Comparison of ENCODE assay signal across 8 mouse cellular contexts in the genomic region with DNA sequence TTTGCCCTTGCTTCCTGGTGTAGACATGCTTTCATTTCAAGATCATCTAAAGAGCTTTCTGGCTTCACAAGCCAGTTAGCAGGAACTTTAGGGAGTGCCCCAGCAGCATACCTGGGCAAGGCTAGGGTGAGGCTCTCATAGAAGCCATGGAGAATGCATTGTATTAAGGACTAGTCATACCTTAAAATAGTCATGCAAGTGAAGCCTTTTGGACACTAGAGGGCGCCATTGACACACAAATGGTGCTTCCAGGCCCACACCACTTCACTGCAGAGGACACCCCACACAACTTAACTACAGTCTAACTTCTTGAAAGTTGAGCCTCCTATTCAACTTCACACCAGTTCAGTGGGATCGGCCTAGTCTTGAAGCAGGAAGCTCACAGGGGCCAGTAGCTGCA. TPM values are rescaled to one million over a fixed set of nuclear protein-coding genes. Genes with fewer than 3 reads are reported as not detected.
DNase-seq lines count a peak whose midpoint lies in the region; ATAC-seq and TF ChIP-seq lines count a peak whose summit lies in the region.

No protein-coding gene starts in this region.

- no peaks in the 10 kb centered on the region for H3K9me3 ChIP-seq in intestine, postnatal 0 days (ENCODE audit: control insufficient read depth)
- no peaks in the 10 kb centered on the region for H3K9me3 ChIP-seq in midbrain, embryonic 12.5 days

- 4% methylated on average over 2 of the region's 2 CpGs for WGBS in intestine, postnatal 0 days
- 10% methylated on average over 2 of the region's 2 CpGs for WGBS in midbrain, embryonic 12.5 days

- no peak overlapping the region for H3K4me3 ChIP-seq in intestine, postnatal 0 days (ENCODE audit: low read depth, low read length)
- H3K4me3 ChIP-seq in midbrain, embryonic 12.5 days, result no peak overlapping the region

- DNase-seq in ovary, postnatal 10 days (ENCODE audit: low spot score), result peak; percentile 60
- DNase-seq in ovary, adult 18-20 months (ENCODE audit: low spot score), result no peak
- peak; percentile 80 for DNase-seq in embryo, embryonic 9.5 days (ENCODE audit: extremely low spot score)
- peak; percentile 55 to 79 for DNase-seq in left cerebral cortex, postnatal 36 days (ENCODE audit: low spot score in 2 of 2)
- DNase-seq in spleen, adult 18-20 months, result peak; percentile 37 to 71

- ATAC-seq in granulocyte monocyte progenitor cell, adult 5-6 weeks (replicated peaks; ENCODE audit: poor library complexity, severe bottlenecking), result peak; percentile 31
- ATAC-seq in intestine, postnatal 0 days, result peak; percentile 82
- peak; percentile 58 for ATAC-seq in midbrain, embryonic 12.5 days (ENCODE audit: low FRiP score, low read depth)

- H3K9ac ChIP-seq in intestine, postnatal 0 days (ENCODE audit: low read depth, low read length), result no peak overlapping the region
- no peak overlapping the region for H3K9ac ChIP-seq in midbrain, embryonic 12.5 days (replicated peaks)

- no peak overlapping the region for H3K4me2 ChIP-seq in intestine, postnatal 0 days (replicated peaks; ENCODE audit: low read depth)
- H3K4me2 ChIP-seq in midbrain, embryonic 12.5 days (replicated peaks), result no peak overlapping the region

- no peak overlapping the region for H3K27ac ChIP-seq in intestine, postnatal 0 days (ENCODE audit: low read depth, low read length)
- H3K27ac ChIP-seq in midbrain, embryonic 12.5 days (replicated peaks), result no peak overlapping the region

- H3K27me3 ChIP-seq in intestine, postnatal 0 days (replicated peaks; ENCODE audit: control insufficient read depth, insufficient read depth, low read length), result no peaks in the 10 kb centered on the region
- peaks cover 2% of the 10 kb centered on the region; the same call in 1 of the 2 replicates for H3K27me3 ChIP-seq in midbrain, embryonic 12.5 days

- no peaks in the 10 kb centered on the region for H3K4me1 ChIP-seq in intestine, postnatal 0 days (replicated peaks; ENCODE audit: control insufficient read depth, insufficient read depth, low read length)
- H3K4me1 ChIP-seq in midbrain, embryonic 12.5 days, result peaks cover 6% of the 10 kb centered on the region; the same call in 1 of the 2 replicates

- TF ChIP-seq CTCF in intestine, postnatal 0 days (IDR thresholded peaks at IDR 0.05; ENCODE audit: low read depth), result peak; percentile 93

- H3K36me3 ChIP-seq in intestine, postnatal 0 days (ENCODE audit: control insufficient read depth, insufficient read depth), result no peaks in the 10 kb centered on the region
- H3K36me3 ChIP-seq in midbrain, embryonic 12.5 days, result no peaks in the 10 kb centered on the region

- intact Hi-C loops in left cerebral cortex, postnatal 36 days (cut with DNase I), result loop anchor here (1.0 to 5.0 kb wide), 4 partner anchors 46 to 152 kb away; no protein-coding TSS in a partner anchor

RNA-seq across cellular contexts. Expression of gene Lta4h, which starts 27.5 kb away (rescaled TPM):
- total RNA-seq in granulocyte monocyte progenitor cell, adult 5-6 weeks (2014; fragmentation: Nextera tagmentation), result 753 and 1,014 TPM in 2 replicates
- total RNA-seq in granulocyte monocyte progenitor cell, adult 5-6 weeks (2017), result 752 and 880 TPM in 2 replicates
- 246 and 259 TPM in 2 replicates for polyA plus RNA-seq in intestine, postnatal 0 days (2015; fragmentation: Nextera tagmentation; extraction: Ambion mirVana)
- total RNA-seq in left cerebral cortex, postnatal 36 days (2021), result 10 to 100 TPM; 50.8 to 61.6 TPM
- 135 and 143 TPM in 2 replicates for polyA plus RNA-seq in midbrain, embryonic 12.5 days (2016; fragmentation: Nextera tagmentation; extraction: Ambion mirVana)

Comparison
In these comparisons a context has a peak if more than half of its experiments do, and no peak if none do; other contexts are left out.
1. ATAC-seq: peak in every context shown above with its lines; median percentile 82 in intestine, postnatal 0 days; 58 in midbrain, embryonic 12.5 days; 31 in granulocyte monocyte progenitor cell, adult 5-6 weeks.
2. RNA of gene Lta4h, which starts 27.5 kb away (total RNA-seq): 752 to 1,014 TPM in granulocyte monocyte progenitor cell, adult 5-6 weeks; 50.8 to 61.6 TPM in left cerebral cortex, postnatal 36 days; every median in the first group is over 10 times any median in the second.